Mouse (Mus musculus): ENCODE measurements around the gene Gm28038.

Gene Gm28038

DNA sequence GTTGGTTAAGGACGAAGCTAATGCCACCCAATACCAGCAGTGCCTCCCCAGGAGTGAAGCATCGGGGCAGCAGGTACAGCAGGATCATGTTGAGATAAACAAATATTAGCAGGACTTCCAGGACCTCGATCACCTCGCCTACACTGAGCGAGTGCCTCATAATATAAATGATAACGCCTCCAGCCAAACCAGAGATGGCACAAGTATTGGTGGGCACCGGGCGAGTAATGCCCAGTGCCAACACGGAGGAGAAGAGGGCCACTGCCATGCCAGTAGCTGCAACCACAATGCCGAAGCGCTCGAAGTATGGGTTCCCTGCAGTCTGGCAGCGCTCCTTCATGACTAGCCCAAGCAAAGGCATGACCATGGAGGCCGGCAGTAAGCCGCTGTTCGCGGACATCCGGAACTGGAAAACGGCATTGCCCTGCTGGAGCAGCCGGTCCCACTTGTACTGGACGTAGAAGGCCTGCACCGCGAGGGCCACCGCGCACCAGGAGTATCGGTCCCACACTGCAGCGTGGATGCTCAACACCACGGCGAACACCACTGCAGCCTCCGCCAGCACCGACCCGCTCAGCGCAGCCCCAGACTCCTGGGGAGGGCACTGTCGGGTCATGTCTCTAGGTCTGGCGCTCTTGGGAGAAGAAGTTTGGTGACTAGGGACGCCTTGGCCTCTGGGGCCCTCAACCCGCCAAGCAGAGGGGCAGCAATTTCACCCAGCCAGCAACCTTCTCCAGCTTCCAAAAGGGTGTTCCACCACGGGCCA, 4.8 kb downstream of the Gm28038 start:
- no peak for DNase-seq (ENCODE audit: low spot score)

DNA sequence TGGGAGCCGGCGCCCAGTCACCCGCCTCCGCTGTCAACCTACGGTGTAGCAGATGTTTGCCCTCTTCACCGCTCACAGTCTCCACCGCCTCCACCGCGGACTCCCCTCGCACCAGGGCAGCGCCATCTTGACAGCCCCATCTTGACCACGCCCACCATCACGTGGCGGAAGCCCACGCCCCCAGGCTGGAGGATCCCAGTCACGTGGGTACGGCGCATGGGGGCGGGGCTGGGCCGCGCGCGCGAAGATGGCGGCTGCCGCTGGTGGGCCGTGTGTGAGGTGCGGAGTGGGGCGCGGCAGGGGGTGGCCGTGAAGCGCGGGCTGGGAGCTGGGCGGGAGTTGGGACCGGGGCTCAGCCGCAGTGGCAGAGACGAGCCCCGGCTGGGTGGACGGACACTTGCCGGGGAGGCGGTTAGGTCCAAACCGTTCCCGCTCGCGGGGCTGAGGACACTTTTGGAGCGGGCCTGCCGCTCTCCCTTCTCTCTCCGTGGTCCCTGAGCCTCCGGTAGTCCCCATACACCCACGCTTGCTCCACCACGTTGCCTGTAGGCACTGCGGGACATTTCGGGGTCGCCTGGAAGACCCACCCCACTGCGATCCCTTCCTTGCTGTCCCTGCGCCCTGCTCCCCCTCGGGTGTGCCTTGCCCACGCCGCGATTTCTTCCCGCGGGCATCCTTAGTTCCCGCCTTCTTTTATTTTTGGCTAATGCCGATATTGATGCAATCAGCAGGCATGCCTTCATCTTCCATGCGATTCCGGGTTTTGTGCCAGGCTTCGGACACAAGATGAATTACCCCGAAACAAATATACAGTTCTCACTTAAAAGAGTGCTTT, 5.6 kb downstream of the Gm28038 start, which contains the start of the genes Dolk and Nup188:
Gene Dolk, minus strand, starts transcription at position 143 of the 835 bp plus-strand sequence.
Gene Nup188, plus strand, starts transcription at position 206 of the 835 bp plus-strand sequence.
- DNase-seq (ENCODE audit: low spot score), result peak; percentile 98

DNA sequence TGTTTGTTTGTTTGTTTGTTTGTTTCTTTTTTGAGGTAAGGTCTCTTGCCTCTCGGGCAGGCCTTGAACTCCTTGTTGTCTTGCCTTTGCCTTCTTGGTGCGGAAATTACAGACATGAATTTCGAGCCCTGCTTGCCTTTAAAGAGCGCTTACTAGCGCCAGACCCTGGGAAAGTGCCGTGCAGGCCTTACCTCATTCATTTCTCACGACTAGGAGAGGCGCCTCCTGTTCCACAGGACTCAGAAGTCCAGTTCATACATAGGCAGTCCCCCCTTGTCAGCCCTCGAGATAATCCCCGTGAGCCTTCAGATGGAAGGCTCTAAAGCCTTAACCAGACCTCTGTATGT, 6.2 kb downstream of the Gm28038 start:
- peak; percentile 22 for DNase-seq (ENCODE audit: low spot score)

DNA sequence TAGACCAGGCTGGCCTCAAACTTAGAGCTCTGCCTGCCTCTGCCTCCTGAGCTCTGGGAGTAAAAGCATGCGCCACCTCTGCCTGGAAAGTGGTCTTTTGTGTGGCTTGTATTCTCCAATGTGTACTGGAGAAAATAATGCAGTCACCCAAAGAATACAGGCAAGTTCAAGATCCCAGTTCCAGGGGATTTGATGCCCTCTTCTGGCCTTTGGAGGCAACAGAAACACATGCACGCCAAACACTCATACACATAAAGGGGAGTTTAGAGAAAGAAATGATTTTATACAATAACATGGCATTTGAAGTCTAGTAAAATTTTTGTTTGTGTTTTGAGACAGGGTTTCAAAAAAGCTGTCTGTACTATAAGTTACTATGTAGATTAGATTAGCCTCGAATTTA, 18.7 kb downstream of the Gm28038 start:
- DNase-seq (ENCODE audit: low spot score), result no peak

GRCm38 (mm10) chr2:30299966-30300365, 19.1 kb downstream of the Gm28038 start:
- no peak for DNase-seq (ENCODE audit: low spot score)

DNA sequence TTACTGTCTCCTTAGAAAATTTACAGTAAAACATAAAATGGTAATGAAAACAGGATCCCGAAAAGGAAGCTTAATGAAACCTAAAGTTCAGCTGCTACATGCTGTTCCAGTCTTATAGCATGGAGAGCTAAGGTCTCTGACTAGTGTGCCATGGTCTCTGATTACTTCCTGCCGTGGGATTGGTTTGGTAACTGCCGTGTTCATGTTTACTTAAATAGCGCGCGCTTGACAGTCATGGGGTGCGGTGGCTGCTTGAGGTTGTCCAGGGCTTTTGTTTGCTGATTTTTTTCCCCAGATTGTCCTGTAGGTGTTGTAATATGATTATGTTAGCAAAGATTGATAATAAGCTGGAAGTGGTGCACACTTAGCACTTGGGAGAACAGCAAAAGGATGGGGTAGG, 25.2 kb downstream of the Gm28038 start:
- no peak for DNase-seq (ENCODE audit: low spot score)

DNA sequence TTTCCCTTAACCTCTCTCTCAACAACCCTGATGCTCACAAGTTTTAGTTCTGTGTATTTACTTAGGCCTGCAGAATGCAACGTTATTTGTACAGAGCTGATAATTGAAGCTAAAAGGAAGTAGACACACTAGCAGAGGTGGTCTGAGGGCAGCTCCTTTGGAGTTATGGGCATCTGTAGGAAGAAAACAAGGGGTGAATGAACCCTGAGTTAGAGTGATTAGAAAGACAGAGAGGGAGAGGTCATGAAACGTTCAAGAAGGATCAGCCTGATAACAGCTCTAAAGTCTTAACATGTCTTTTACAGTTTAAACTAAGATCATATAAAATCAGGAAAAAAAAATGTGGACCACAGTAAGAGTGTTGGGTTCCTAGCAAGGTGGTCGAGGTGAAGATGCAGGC, 28.5 kb downstream of the Gm28038 start:
- no peak for DNase-seq (ENCODE audit: low spot score)

GRCm38 (mm10) chr2:30311481-30311880, 30.6 kb downstream of the Gm28038 start:
- no peak for DNase-seq (ENCODE audit: low spot score)

GRCm38 (mm10) chr2:30316136-30316535, 35.3 kb downstream of the Gm28038 start:
- peak; percentile 3 for DNase-seq (ENCODE audit: low spot score)

DNA sequence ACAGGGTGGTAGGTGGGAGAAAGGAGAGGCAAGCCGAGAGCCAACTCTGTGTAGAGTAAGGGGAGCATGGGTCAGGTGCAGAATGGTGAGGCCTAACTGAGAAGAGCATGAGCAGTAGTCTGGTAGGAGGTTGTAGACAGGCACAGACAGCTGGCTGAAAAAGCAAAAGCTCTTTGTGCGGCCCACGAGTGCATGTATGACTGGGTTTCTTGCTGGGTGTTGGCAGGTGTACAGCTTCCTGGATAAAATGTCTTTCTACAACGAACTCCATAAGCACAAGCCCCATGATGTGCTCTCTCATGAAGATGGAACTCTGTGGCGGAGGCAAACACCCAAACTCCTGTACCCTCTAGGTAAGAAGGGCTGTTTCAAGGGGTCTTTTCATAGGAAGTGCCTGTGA, 36.1 kb downstream of the Gm28038 start:
- no peak for DNase-seq (ENCODE audit: low spot score)

GRCm38 (mm10) chr2:30319260-30319659, 38.4 kb downstream of the Gm28038 start:
- no peak for DNase-seq (ENCODE audit: low spot score)

- DNase-seq (ENCODE audit: low spot score), result no peak
These were observed 42.3 kb downstream of the Gm28038 start for GRCm38 (mm10) chr2:30323111-30323510.

DNA sequence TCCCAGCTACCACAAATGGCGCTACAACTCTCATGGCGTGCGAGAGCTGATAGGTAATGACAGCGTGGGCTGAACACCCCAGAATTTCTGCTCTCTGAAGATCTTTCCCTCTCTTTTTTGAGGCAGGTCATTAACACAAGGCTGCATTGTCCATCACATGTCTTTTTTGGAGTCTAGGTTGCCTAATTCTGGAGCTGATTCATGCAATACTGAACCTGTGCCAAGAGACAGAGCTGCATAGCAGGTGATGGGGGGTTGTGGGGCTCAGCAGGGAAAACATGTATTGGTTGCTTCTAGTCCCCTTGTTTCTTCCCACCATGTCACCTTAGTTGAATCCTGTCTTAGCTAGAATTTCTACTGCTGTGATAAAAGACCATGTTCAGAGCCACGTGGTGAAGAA, 44.5 kb downstream of the Gm28038 start:
- DNase-seq (ENCODE audit: low spot score), result no peak

- DNase-seq (ENCODE audit: low spot score), result no peak
These were observed 46.4 kb downstream of the Gm28038 start for GRCm38 (mm10) chr2:30327276-30327675.

DNA sequence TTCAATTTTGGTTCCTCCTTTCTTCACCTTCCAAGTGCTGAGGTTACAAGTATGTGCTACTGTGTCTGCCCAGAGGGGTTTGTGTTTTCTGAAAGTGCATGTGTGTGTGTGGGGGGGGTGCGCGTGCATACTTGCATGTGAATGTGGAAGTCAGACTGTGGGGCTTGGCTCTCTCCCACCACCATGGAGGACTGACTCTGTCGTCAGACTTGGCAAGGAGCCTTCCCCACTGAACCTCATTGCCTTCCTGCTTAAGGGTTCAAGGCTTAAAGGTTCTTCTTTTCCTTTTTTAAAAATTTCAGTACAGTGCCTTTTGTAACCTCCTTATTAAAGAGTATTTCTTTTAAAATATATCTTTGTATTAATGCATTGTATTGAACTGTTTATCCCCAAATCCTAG, 47.9 kb downstream of the Gm28038 start:
- no peak for DNase-seq (ENCODE audit: low spot score)

DNA sequence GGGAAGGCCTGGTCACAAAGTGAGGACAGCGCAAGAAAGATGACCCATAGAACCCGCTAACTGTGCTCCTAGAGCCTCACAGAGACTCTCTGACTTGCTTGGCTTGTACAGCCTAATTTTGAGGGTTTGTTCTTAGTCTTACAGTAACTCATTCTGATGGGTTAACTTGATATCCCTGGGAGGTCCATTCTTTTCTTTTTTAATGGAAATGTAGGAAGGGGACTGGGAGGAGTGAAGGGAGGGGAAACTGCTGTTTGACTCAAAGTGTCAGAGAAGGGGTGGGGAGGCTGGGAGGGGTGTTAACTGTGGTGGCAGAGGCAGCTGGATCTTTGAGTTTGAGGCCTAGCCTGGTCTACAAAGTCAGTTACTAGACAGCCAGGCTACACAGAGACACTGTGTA, 54.5 kb downstream of the Gm28038 start:
- no peak for DNase-seq (ENCODE audit: low spot score)

GRCm38 (mm10) chr2:30336174-30336915, 55.5 kb downstream of the Gm28038 start:
- DNase-seq (ENCODE audit: low spot score), result no peak

GRCm38 (mm10) chr2:30337179-30337578, 56.3 kb downstream of the Gm28038 start:
- DNase-seq (ENCODE audit: low spot score), result no peak

DNA sequence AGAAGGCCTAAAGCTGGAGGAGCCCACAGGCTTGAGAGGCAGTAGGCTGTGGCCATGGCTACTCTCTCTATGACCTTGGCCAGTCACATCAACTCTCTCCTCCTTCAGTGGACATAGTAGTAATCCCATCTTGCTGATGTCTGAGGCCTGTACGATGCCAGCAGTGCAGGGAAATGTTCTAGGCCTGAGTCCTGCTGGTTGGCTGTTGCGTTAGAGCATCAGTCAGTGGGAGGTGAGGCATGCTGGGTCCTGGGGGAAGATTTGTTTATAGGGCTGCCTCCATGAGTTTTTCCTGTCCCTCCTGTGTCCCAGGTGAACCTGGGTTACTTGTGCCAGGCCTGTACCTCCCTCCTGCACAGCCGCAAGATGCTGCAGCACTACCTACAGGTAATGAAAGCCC, 61.2 kb downstream of the Gm28038 start:
- DNase-seq (ENCODE audit: low spot score), result no peak

DNA sequence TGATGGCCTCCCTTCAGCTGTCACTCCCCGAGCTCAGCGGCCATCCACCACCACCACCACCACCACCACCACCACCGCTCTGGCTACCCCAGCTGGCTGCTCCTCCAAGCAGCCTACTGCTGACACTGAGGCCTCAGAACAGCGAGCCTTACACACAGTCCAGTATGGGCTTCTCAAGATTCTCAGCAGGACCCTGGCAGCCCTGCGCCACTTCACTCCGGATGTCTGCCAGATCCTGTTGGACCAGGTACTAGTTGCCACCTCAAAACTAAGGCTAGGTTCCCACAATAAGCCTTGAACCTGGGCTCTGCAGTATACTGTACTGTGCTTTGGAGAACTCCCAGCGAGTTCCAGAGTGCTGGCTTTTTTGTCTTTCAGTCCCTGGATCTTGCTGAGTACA, 61.7 kb downstream of the Gm28038 start:
- no peak for DNase-seq (ENCODE audit: low spot score)

GRCm38 (mm10) chr2:30343601-30344137, 62.8 kb downstream of the Gm28038 start:
- DNase-seq (ENCODE audit: low spot score), result no peak

DNA sequence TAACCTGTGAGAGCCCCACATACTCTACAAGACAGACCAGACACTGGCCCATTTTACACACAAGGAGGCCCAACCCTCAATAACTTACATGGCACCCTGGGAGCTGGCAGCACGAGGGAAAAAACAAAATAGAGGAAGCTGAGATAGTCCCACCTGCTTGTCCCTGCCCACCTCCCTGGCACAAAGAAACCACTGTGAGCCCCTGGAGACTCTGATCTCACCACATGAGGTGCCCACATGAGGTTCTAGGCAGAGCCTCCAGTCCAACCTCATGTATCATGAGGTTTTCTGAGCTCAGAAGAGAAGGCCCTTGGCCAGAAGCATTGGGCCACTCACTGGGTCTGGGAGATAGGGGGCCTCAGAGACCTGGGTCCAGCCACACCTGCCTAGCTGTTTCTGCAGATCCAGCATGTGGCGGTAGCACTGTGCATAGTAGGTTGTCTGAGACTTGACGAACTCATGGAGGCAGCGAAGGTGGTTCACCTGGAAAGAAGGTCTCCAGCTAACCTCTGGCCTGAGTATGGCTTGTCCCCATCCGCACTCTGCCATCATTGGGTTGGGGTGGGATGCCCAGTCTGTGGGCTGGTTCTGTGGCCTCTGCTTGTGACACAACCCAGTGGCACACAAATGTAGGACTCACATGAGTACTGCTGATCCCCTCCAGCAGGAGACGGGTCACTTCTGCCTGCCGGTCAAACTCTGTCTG, 65.3 kb downstream of the Gm28038 start:
- DNase-seq (ENCODE audit: low spot score), result no peak

Data from retina, embryonic 14.5 days (tissue).